Mouse (Mus musculus) T-cell, adult 2 months (primary cell): ENCODE results near the gene Zdhhc8.
A peak's percentile ranks its signal among the peaks of the same experiment; 100 is the strongest.

Experiments
- DNase-seq: peaks from one replicate; pipeline ENCODE4 v3.0.0; 2022; ENCODE audit warnings: low spot score

Zdhhc8 gene

GRCm38 (mm10) chr16:18234671-18235388, at the start of gene Zdhhc8:
Gene Zdhhc8 (minus strand): TSS chr16:18235136.
- DNase-seq = peak; percentile 51

- DNase-seq = no peak
Measured at GRCm38 (mm10) chr16:18275166-18275565, 40.2 kb upstream of the Zdhhc8 start.

GRCm38 (mm10) chr16:18268182-18268581, 33.2 kb upstream of the Zdhhc8 start:
- DNase-seq = no peak

- no peak for DNase-seq
Measured at GRCm38 (mm10) chr16:18265024-18265423, 30.1 kb upstream of the Zdhhc8 start.

GRCm38 (mm10) chr16:18258221-18258620, 23.3 kb upstream of the Zdhhc8 start, which contains the start of gene Gm49776:
Gene Gm49776 (minus strand): TSS chr16:18258321.
- no peak for DNase-seq

- no peak for DNase-seq
Measured at GRCm38 (mm10) chr16:18253866-18254265, 18.9 kb upstream of the Zdhhc8 start.

GRCm38 (mm10) chr16:18252736-18253135, 17.8 kb upstream of the Zdhhc8 start:
- no peak for DNase-seq

- no peak for DNase-seq
Measured at GRCm38 (mm10) chr16:18250828-18251790, 16.2 kb upstream of the Zdhhc8 start.

- no peak for DNase-seq
Measured at GRCm38 (mm10) chr16:18250231-18250630, 15.3 kb upstream of the Zdhhc8 start.

GRCm38 (mm10) chr16:18249364-18249967, 14.5 kb upstream of the Zdhhc8 start:
- peak; percentile 41 for DNase-seq

GRCm38 (mm10) chr16:18248433-18249363, 13.8 kb upstream of the Zdhhc8 start, which contains the start of the genes Trmt2a and Ranbp1:
Gene Trmt2a (plus strand): TSS chr16:18248679.
Gene Ranbp1 (minus strand): TSS chr16:18248732.
- DNase-seq = peak; percentile 99

- no peak for DNase-seq
Measured at GRCm38 (mm10) chr16:18247521-18248399, 12.8 kb upstream of the Zdhhc8 start.

- DNase-seq = no peak
Measured at GRCm38 (mm10) chr16:18241581-18241980, 6.6 kb upstream of the Zdhhc8 start.

- no peak for DNase-seq
Measured at GRCm38 (mm10) chr16:18236676-18237501, 2.0 kb upstream of the Zdhhc8 start.

- DNase-seq = no peak
Measured at GRCm38 (mm10) chr16:18235389-18236065, 591 bp upstream of the Zdhhc8 start.

GRCm38 (mm10) chr16:18233919-18234670, 841 bp downstream of the Zdhhc8 start:
- no peak for DNase-seq

GRCm38 (mm10) chr16:18233451-18233850, 1.5 kb downstream of the Zdhhc8 start:
- DNase-seq = no peak

- no peak for DNase-seq
Measured at GRCm38 (mm10) chr16:18231451-18231850, 3.5 kb downstream of the Zdhhc8 start.
